Mouse (Mus musculus): ENCODE measurements around the gene B230104I21Rik. TPM values are rescaled to one million over a fixed set of nuclear protein-coding genes. Genes with fewer than 3 reads are reported as not detected.

B230104I21Rik gene
- under 1 TPM in 1 of 2 experiments, not detected in 1; 0.40 TPM for total RNA-seq (2021)
- long read RNA-seq, result 0 reads

DNA sequence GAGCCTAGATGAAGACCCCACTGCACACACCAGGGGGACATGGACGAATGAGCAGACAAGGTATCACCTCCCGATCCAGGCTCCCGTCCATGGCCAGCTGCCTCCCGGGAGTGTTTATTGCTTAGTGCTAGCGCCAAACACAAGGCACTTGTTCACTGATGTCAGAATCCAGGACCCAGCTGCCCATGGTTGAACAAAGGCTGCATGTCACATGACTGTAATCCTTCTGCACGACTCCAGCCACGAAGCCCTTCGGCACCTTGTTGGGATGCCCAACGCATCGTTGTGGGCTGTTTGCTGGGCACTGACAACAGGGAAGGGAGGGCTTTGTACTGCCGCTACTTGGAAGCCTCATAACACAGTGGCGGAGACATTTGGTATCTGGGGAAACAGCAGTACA is at the start of gene B230104I21Rik:
Gene B230104I21Rik, plus strand, starts transcription at position 367 of the 400 bp plus-strand sequence.
- DNase-seq (ENCODE audit: low spot score in 2 of 2), result peak; percentile 69 to 74

DNA sequence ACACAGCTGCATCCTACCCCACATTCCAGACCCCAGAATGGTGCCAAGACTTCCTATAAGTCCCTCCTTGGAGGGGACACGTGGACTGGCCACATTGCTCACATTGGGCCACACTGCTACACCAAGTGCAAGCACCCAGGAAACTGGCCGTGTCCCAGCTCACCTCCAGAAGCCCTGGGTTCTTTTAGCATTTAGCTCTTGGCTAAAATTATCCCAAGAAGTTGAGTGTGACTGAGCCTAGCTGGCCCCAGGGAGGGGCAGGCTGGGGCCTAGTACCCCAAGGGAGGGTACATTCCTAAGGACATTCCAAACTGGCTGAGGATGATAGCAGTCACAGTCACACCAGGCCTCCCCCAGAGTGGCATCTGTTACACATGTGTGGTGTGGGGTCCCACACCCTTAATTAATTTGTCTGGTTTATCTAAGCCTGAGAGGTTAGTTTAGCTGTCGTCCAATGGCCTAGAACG is 42.2 kb upstream of the B230104I21Rik start:
- DNase-seq (ENCODE audit: low spot score in 2 of 2), result no peak

DNA sequence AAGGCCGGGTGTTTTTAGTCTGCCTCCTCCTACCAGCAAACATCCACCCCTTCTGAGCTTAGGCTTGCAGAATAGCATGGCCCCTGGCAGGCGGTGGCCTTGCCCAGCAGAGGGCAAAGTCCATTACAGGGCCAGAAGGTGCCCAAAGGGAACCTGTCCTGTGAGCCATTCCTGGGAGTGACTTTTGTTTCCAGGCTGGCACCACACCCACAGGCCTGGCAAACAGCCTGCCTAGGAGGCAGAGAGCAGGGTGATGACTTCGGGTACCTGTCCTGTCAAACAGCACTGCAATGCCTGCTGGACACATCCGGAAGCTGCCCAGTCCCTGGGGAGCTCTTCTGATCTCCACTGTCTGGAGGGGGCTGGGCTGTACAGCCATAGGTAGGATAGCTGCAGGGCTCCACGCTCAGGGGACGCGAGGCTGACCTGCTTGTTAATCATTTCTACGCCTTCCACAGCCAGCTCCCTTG is 41.6 kb upstream of the B230104I21Rik start:
- DNase-seq (ENCODE audit: low spot score in 2 of 2), result no peak

DNA sequence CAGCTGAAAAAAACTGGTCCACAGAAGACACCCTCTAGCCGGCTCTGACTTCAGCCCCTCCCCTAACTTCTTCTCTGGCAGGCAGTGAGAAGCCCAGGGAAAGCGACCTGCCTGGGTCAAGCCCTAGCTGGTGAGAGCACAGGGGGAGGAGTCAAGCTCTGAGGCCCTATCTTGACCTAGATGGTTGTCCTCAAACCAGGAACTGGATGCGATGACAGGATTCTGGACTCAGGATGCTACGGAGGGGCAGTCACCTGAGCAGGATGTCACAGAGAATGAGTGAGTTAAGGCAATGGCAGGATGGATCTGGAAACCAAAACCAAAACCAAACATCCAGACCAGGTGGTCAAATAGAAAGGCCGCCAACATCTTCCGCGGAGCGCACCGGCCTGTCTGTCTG is 38.2 kb upstream of the B230104I21Rik start:
- DNase-seq (ENCODE audit: low spot score in 2 of 2), result no peak

DNA sequence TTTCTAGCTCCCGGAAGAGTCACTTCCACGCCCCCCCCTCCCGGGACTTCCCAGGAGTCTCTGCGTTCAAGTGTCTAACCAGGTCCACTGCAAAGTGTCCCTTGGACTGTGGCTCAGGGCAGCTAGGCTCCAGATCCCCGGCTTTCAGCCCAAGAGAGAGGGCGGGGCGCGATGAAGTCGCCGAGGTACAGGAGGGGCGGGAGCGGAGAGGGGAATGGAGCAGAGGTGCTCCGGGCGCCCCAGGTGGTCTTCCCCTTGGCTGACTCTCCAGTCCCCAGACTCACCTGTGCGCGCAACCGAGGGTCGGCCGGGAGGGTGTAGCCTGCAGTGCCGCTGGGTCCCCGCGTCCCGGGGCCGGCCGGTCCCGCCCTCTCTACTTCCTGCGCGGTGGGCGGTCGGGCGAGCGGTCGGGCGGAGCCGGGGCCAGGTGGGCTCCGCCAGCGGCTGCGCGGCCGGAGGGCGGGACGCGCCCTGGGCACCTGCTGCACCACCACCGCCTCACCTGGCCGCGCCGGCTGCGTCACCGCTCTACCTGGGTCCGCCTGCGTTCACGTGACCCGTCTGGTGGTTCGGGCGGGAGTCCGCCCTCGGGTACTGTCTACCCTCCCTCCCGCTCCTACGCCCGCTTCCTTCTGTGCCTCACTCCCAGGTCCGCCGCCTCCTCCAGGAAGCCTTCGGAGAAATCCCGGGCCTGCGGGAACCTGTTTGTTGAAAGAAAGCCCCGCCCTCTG is 36.2 kb upstream of the B230104I21Rik start:
- no peak for DNase-seq (ENCODE audit: low spot score in 2 of 2)

DNA sequence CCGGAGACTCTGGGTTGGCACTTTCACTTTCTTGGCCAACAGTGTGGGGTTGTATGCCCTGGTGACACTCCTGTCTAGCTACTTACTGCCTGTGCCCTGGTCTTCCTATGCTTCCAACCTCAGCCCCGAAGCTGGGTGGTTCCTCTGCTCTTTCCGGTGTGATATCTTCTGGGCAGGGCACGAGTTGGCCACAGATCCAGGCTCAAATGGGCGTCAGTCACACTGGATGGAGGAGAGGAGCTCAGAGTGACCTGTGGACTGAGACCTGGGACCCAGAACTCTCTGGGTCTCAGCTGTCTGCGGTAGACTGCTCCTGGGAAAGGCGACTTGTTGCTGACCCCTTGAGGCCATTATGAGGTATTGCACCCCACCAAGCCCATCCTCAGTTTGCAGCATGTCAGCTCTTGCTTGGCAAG is 34.5 kb upstream of the B230104I21Rik start, which contains the start of gene Arhgef16:
Gene Arhgef16, minus strand, starts transcription at position 211 of the 416 bp plus-strand sequence.
- DNase-seq (ENCODE audit: low spot score in 2 of 2), result peak; percentile 63 to 69

DNA sequence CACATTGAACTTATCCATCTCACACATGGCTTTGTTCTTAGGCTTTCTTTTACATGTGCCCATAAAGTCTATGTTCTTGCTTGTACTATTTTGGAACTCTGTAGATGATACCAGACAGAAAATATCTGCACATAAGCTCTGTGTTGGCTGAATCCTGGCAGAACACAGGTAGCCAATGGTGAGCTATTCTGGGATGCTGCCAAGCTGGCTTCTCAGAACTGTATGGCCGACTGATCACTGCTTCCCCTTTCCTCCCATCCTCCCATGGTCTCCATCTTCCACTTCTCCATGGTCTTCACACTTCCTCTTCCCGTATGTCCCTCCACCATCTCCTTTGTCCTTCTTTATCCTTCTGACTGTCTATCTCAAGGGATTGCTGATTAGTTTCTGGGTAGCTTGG is 26.8 kb upstream of the B230104I21Rik start:
- DNase-seq (ENCODE audit: low spot score in 2 of 2), result no peak

DNA sequence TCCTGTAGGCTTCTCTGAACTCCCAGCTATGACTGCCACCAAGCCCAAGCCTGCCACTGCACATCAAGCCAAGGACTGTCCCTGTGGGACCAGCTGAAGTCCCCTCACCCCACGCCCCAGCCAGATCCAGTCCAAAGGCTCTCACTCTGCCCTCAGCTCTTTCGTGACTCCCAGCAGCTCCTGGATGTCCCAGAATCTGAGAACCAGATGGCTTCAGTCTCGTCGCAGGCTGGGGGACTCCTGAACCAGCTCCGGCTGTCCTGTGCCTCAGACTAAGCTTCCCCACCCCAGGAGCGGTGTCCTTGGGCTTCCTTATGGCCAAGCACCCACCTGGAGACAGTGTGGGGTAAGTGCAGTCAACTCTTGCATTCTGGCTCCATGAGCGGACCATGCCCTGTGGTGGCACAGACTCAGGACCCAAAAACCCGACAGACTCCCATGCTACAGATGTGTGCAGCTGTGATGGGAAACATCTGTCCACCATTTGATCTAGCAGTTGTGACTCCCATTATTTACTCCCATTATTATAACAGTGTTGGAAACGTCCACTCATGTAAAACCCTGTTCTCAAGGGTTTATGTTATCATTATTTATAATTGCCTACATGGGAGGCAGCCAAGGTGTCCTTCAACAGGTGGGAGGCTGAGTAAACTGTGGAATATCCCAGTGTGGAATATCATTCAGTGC is 25.2 kb upstream of the B230104I21Rik start:
- no peak for DNase-seq (ENCODE audit: low spot score in 2 of 2)

DNA sequence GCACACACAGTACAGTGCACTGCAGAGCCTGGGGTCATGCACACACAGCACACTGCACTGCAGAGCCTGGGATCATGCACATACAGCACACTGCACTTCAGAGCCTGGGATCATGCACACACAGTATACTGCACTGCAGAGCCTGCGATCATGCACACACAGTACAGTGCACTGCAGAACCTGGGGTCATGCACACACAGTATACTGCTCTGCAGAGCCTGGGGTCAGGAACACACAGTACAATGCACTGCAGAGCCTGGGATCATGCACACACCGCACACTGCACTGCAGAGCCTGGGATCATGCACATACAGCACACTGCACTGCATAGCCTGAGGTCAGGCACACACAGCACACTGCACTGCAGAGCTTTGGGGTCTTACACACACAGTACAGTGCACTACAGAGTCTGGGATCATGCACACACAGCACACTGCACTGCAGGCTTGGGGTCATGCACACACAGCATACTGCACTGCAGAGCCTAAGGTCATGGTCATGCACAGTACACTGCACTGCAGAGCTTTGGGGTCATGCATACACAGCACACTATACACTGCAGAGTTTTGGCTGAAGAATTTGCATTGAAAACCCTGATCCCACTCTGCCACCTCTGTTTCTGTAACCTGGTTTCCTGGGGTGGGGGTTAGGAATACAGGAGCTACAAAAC is 23.6 kb upstream of the B230104I21Rik start:
- DNase-seq (ENCODE audit: low spot score in 2 of 2), result no peak

DNA sequence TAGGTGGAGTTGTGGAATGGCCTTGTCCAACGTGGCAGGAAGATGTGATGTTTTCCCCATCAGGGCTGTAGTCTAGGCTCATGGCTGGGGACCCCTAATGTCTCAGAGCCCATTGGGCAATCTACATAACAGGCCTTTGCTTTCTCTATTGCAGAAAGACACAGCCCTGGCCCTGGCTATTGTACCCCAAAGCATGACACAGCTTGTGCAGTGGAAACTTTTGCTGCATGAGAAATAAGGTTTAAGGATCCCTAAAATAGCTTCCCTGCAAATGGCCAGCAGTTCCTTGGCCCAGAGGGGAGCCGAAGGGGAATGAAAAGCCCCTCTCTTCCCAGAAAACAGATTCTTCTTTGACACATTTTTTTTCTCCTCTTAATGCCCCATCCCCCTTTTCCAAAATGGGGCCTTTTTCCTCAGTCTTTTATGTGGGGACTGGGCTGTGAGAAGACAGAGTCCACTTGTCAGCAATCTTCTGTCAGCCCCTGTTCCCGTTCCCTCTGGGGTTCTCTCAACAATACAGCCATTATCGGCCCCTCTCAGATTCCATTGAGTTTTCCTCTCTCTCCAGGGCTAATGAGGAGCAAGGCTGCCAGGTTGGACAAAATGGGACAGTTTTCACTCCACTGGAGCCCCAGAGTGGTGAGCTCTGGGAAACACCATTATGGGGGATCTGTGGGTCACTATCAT is 22.8 kb upstream of the B230104I21Rik start:
- peak; percentile 46 to 62 for DNase-seq (ENCODE audit: low spot score in 2 of 2)

DNA sequence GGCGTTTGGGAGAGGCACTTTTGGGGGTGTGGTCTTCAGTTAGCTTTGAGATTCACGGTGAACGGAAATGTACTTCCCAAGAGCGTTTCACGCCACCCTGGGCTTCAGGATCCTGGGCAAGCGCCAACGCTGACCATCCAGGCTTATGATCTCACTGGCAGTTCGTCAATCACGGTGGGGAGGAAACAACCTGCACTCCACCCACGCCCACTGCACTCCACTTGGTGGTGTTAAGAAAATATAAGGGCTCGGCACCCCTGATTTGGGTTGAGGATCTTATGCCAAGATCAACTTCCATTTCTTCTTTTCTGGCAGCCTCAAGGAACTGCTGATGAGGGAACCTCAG is 22.3 kb upstream of the B230104I21Rik start:
- DNase-seq (ENCODE audit: low spot score in 2 of 2), result peak in 1 of 2 experiments; percentile 34

DNA sequence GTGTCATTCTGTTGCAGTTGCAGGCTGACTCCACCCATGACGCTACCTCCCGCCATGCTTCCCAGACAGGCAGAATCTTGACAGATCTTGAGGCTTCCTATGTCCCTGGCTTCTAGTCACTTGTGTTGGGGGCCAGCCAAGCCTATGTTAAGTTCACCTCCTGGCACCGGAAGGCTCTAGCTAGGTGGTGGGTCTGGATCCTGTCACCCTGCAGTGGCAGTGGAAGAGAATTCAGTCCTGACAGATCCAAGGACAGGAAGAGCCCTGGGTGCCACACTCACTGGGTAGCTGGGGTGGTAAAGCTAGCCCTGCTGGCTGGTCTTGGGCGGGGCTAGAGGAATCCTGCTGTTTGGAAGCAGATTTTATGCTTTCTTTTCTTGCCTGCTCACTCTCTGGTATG is 10.5 kb upstream of the B230104I21Rik start:
- no peak for DNase-seq (ENCODE audit: low spot score in 2 of 2)

DNA sequence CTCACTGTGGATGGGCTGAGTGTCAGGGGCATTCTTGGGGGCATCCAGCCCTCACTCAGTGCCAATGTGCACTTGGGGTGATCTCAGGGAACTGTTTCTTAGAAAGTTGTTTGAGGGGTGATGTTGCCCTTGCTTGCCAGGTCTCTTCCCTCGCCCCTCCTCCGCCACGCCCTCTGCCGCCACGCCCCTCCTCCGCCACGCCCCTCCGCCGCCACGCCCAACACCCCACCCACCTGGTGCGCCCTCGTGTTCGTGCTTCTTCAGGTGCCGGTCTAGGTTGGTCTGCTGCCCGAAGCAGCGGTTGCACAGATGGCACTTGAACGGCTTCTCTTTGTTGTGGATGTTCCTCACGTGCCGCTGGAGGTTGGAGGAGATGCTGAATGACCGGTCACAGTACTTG is 7.5 kb upstream of the B230104I21Rik start:
- no peak for DNase-seq (ENCODE audit: low spot score in 2 of 2)

DNA sequence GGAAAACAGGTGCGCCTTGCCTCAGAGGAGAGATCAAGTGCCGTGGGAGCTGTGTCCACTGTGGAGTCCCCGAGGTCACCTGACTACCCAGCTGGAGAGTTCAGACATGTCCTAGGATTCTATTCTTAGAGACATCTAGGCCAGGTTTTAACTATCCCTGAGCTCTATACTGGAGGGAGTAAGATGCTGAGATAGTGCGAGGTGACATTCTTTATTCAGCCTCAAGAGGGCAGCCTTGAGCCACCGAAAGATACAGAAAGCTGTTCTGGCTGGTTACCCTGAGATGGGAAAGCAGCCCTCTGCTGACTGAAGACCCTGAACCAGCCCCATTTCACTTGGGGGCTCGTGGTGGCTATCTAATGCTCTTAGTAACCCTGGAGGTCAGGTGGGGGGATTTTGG is 7.1 kb upstream of the B230104I21Rik start:
- peak; percentile 88 for DNase-seq (ENCODE audit: low spot score in 2 of 2)

DNA sequence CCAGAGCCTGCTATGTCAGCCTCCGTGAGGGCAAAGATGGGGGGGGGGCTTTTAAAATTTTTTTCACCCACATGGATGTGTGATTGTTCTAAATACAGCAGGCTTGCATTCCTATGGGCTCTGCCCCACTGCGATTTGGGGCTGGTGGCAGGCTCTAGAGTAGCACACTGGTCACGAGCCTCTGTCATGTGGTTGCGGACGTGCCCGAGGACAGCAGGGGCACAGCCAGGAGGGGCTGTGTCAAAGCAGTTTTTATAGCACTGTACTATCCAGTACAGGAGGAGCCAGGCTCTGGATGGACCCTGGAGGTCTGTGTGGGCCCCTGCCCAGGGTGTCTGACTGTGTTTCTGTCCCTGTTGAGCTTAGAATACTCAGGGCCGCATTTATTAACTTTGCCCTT is 5.9 kb upstream of the B230104I21Rik start:
- DNase-seq (ENCODE audit: low spot score in 2 of 2), result no peak

DNA sequence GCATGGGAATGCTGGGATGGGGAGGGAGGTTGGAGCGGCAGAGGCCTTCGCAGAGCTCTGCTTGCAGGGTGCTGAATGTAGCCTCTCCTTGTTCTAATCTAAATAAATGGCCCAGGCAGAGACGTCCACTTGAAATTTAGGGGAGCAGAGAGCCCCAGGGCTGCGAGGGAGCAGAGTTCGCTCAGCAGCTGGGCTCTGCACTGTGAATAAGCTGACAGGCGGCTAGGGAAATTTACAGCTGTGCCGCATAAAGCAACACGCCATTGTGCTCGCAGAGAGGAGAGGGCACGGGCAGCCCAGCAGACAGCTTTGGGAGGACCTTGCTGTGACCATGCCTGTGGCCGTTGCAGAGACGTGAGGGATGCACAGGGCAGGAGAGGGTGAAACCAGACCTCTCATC is 4.7 kb upstream of the B230104I21Rik start:
- no peak for DNase-seq (ENCODE audit: low spot score in 2 of 2)

DNA sequence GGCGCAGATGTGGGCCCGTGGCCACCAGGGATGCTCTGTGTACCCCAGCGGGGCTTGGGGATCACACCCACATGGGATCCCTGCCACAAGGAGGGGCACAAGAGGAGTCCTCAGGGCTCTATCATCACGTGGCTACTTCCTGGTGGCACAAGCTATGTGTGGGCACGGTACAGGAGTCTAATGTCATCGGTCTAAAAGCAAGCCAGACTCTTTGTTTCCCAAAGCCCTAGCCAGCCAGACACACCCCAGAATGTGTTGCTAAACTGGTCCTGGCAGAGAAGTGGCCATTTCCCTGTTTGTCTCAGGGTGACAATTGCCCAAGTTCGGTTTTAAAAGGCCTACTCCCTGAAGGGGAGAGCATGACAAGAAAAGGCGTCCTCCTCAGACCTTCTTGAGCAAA is 2.6 kb upstream of the B230104I21Rik start:
- DNase-seq (ENCODE audit: low spot score in 2 of 2), result no peak

DNA sequence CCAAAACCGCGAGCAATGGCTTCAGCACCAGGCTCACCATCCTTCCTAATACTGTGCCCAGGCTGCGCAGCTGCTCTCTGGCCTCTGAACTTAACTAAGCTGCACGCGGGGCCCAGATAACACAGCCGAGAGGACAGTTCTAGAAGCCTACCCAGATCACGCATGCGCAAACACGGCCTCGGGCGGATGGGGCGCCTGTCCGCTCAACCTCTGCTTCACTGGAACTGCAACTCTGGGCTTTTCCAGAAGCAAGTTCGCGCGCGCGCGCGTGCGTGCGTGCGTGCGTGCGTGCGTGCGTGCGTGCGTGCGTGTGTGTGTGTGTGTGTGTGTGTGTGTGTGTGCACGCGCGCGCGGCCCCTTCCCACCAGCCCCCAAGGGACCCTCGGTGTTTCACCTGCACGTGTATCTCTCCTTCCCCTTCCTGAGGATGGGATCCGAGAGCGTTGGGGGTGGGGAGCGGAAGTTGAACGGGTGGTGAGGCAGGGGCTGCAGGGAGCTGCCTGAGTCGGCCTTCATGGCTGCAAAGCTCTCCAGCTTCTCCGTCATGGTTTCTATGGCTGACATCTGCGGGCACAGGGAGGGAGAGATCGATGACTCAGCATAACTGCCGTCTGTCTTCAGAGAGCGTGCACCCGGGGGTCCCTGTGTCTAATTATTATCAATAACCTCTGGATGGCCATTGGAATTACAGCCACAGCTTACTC is 1.1 kb upstream of the B230104I21Rik start:
- DNase-seq (ENCODE audit: low spot score in 2 of 2), result peak; percentile 25 to 30

DNA sequence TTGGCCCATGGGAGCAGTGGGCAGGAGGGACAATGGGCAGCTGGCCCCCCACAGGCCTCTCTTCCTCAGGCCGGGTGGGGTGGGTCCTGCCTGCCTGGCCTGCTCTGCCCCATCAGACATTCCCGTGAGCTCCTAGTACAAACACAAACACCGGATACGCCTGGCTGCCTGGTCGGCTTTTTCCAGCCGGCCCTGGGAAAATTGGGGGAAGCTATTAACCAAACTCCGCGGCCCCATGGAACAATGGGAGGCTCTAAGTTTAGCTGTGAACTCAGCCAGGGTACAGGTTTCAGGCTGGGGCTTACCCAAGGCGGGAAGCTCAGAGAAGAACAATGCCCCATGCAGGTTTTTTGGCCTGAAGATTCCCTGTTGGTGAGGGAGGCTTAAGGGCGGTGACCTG is 723 bp downstream of the B230104I21Rik start:
- peak; percentile 21 to 27 for DNase-seq (ENCODE audit: low spot score in 2 of 2)

DNA sequence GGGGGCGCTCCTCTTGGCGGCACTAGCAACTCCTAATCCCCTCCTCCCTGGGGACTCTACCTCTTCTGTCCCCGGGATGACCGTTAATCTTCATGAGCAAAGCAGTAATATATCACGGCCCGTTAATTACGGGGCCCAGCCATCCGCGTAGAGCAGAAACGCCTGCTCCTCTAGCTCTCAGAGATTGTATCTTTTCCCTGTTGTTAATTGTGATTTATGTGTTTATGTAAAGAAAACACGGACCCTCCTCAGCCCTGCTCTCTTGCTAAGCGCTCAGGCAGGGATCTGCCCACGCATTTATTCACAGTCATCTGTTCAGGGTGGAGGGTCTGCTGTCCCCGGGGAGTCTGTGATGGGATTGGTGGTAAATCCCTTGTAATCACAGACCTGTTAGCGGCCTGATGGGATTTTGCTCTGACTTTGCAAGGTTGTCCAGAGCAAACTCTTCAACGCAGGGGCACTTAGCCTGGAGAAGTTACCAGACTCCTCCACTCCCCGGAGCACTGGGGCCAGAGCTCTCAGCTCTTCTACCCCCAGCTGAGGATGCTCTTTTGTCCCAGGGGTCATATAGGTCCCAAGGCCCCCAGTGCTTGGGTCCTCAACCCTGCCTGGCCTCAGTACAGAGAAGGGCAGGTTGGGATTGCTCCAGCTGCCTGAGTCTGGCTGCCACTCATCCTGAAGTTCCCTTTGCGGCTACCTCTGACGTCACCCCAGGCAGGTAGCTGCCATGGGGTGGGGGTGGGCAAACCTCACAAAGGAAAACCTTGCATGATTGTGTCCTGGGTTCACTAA is 11.0 kb downstream of the B230104I21Rik start:
- no peak for DNase-seq (ENCODE audit: low spot score in 2 of 2)
